In the genomic region with DNA sequence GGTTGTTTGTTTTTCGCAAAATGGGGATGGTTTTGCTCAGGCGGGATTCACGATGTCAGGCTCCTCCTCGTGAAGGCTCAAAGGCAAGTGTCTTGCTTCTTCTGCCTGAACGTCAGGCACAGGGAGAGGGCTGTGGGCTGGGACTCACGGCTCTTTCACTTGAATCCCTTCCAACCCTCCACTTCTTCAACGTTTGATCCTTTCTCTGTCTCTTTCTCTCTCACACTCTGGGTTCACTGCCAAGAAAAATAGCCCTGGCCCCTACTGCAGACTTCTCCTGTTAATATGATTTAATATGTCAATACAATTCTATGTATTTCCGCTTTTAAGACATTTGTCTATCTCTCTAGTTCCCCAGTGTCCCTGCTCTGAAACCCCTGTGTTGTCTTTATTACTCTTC, we compare ENCODE assay signal across 24 mouse cellular contexts. TPM values are rescaled to one million over a fixed set of nuclear protein-coding genes. Genes with fewer than 3 reads are reported as not detected.
A peak's percentile ranks its signal among the peaks of the same experiment; 100 is the strongest.
DNase-seq lines count a peak whose midpoint lies in the region; ATAC-seq and TF ChIP-seq lines count a peak whose summit lies in the region.
"Had no signal": no experiment of that assay in that cellular context is flagged by ENCODE, and none has a peak within 500 bp of the region (broad histone marks: within the 10 kb centered on the region; RNA-seq: fewer than 3 reads in every experiment).

No protein-coding gene starts in this region.

- intact Hi-C loops in heart, postnatal 10 days (cut with DNase I) = no loop called here

- ATAC-seq in embryonic facial prominence, embryonic 14.5 days (ENCODE audit: low read depth) = no peak
- ATAC-seq in heart, embryonic 14.5 days (ENCODE audit: insufficient number of reproducible peaks, insufficient read depth, low FRiP score, low read depth) = no peak
- ATAC-seq in kidney, embryonic 16.5 days (ENCODE audit: low FRiP score, low TSS enrichment) = no peak
- no peak for ATAC-seq in kidney, embryonic 14.5 days (ENCODE audit: low FRiP score, low TSS enrichment)
- ATAC-seq in lung, embryonic 14.5 days (ENCODE audit: insufficient read depth) = no peak
- ATAC-seq: CD4-positive, CD25-positive, alpha-beta regulatory T cell, adult 4 months; forebrain, embryonic 13.5 days; forebrain, postnatal 0 days; hindbrain, postnatal 0 days had no signal

- no peak overlapping the region for H3K4me2 ChIP-seq in embryonic facial prominence, embryonic 14.5 days (ENCODE audit: low read depth, low read length)
- 0 out of 2 replicates have a peak overlapping the region, but pooled peaks have one; percentile 7 for H3K4me2 ChIP-seq in heart, embryonic 14.5 days (ENCODE audit: low read length)
- H3K4me2 ChIP-seq in kidney, embryonic 16.5 days (replicated peaks; ENCODE audit: low read depth, low read length) = peak overlapping the region; percentile 31; the same call in 1 of the 2 replicates
- H3K4me2 ChIP-seq in kidney, embryonic 14.5 days (replicated peaks; ENCODE audit: low read depth, low read length) = no peak overlapping the region
- H3K4me2 ChIP-seq in lung, embryonic 14.5 days = no peak overlapping the region
- H3K4me2 ChIP-seq: embryonic facial prominence, embryonic 12.5 days; forebrain, embryonic 13.5 days; hindbrain, embryonic 13.5 days had no signal

- peak; percentile 44 for DNase-seq in embryonic facial prominence, embryonic 14.5 days (ENCODE audit: low spot score)
- DNase-seq in embryonic facial prominence, embryonic 10.5 days (ENCODE audit: low spot score) = no peak
- DNase-seq in heart, postnatal 10 days = no peak
- peak; percentile 55 for DNase-seq in lung, embryonic 14.5 days
- no peak for DNase-seq in lung, postnatal 10 days
- DNase-seq: adrenal gland, postnatal 10 days; B cell, adult 2 months; cerebellum, adult 11 months; cerebellum, adult 8-10 months; cerebellum, postnatal 14 days; embryo, embryonic 11 days; forebrain, postnatal 0 days; gastrocnemius, postnatal 36 days; heart, adult 11 months had no signal

- H3K36me3 ChIP-seq in embryonic facial prominence, embryonic 14.5 days (ENCODE audit: control insufficient read depth, insufficient read depth, low read length) = no peaks in the 10 kb centered on the region
- H3K36me3 ChIP-seq in embryonic facial prominence, embryonic 10.5 days (replicated peaks) = no peaks in the 10 kb centered on the region
- no peaks in the 10 kb centered on the region for H3K36me3 ChIP-seq in heart, embryonic 14.5 days (ENCODE audit: control insufficient read depth, insufficient read depth, low read length)
- H3K36me3 ChIP-seq in kidney, embryonic 16.5 days (ENCODE audit: insufficient read depth, low read length) = no peaks in the 10 kb centered on the region
- no peaks in the 10 kb centered on the region for H3K36me3 ChIP-seq in kidney, embryonic 14.5 days (ENCODE audit: control insufficient read depth, insufficient read depth, low read length)
- no peaks in the 10 kb centered on the region for H3K36me3 ChIP-seq in lung, embryonic 14.5 days (ENCODE audit: insufficient read depth)
- H3K36me3 ChIP-seq: embryonic facial prominence, embryonic 12.5 days; G1E; heart, embryonic 10.5 days; hindbrain, embryonic 13.5 days had no signal

- no peaks in the 10 kb centered on the region for H3K9me3 ChIP-seq in embryonic facial prominence, embryonic 14.5 days (ENCODE audit: control insufficient read depth, low read length)
- no peaks in the 10 kb centered on the region for H3K9me3 ChIP-seq in embryonic facial prominence, embryonic 10.5 days
- no peaks in the 10 kb centered on the region for H3K9me3 ChIP-seq in heart, embryonic 14.5 days (ENCODE audit: control insufficient read depth, low read length)
- H3K9me3 ChIP-seq in kidney, embryonic 16.5 days (ENCODE audit: low read length) = no peaks in the 10 kb centered on the region
- no peaks in the 10 kb centered on the region for H3K9me3 ChIP-seq in kidney, embryonic 14.5 days (ENCODE audit: control insufficient read depth, low read length)
- no peaks in the 10 kb centered on the region for H3K9me3 ChIP-seq in lung, embryonic 14.5 days (ENCODE audit: low read depth, low read length)
- H3K9me3 ChIP-seq: embryonic facial prominence, embryonic 12.5 days; forebrain, embryonic 13.5 days; G1E; heart, embryonic 10.5 days; hindbrain, embryonic 13.5 days had no signal

- H3K9ac ChIP-seq in embryonic facial prominence, embryonic 14.5 days (ENCODE audit: low read depth, low read length) = no peak overlapping the region
- no peak overlapping the region for H3K9ac ChIP-seq in heart, embryonic 14.5 days (ENCODE audit: low read length)
- H3K9ac ChIP-seq in kidney, embryonic 16.5 days (replicated peaks; ENCODE audit: low read length) = no peak overlapping the region
- no peak overlapping the region for H3K9ac ChIP-seq in kidney, embryonic 14.5 days (ENCODE audit: low read depth, low read length)
- no peak overlapping the region for H3K9ac ChIP-seq in lung, embryonic 14.5 days
- H3K9ac ChIP-seq: embryonic facial prominence, embryonic 12.5 days; forebrain, embryonic 13.5 days; forebrain, postnatal 0 days; hindbrain, embryonic 13.5 days had no signal

- peaks cover 9% of the 10 kb centered on the region; the same call in 1 of the 2 replicates for H3K4me1 ChIP-seq in embryonic facial prominence, embryonic 14.5 days (ENCODE audit: control insufficient read depth, insufficient read depth, low read length)
- no peaks in the 10 kb centered on the region for H3K4me1 ChIP-seq in embryonic facial prominence, embryonic 10.5 days
- H3K4me1 ChIP-seq in heart, embryonic 14.5 days (ENCODE audit: control insufficient read depth in 2 of 2, insufficient read depth in 2 of 2, low read length in 2 of 2) = peaks cover 10 to 18% of the 10 kb centered on the region in 2 experiments
- H3K4me1 ChIP-seq in kidney, embryonic 16.5 days (ENCODE audit: insufficient read depth, low read length) = no peaks in the 10 kb centered on the region
- no peaks in the 10 kb centered on the region for H3K4me1 ChIP-seq in kidney, embryonic 14.5 days (ENCODE audit: control insufficient read depth, insufficient read depth, low read length)
- no peaks in the 10 kb centered on the region for H3K4me1 ChIP-seq in lung, embryonic 14.5 days (ENCODE audit: insufficient read depth)
- H3K4me1 ChIP-seq: embryonic facial prominence, embryonic 12.5 days; forebrain, embryonic 13.5 days; hindbrain, embryonic 13.5 days had no signal

- H3K4me3 ChIP-seq in embryonic facial prominence, embryonic 14.5 days (ENCODE audit: low read depth, low read length) = no peak overlapping the region
- H3K4me3 ChIP-seq in embryonic facial prominence, embryonic 10.5 days = no peak overlapping the region
- H3K4me3 ChIP-seq in heart, embryonic 14.5 days (ENCODE audit: control insufficient read depth in 1 of 2, insufficient read depth in 1 of 2, low read depth in 1 of 2, low read length in 2 of 2) = no peak overlapping the region
- no peak overlapping the region for H3K4me3 ChIP-seq in kidney, embryonic 16.5 days (ENCODE audit: low read length)
- no peak overlapping the region for H3K4me3 ChIP-seq in kidney, embryonic 14.5 days (ENCODE audit: low read length)
- H3K4me3 ChIP-seq in lung, embryonic 14.5 days (ENCODE audit: low read depth, low read length) = no peak overlapping the region
- H3K4me3 ChIP-seq: embryonic facial prominence, embryonic 12.5 days; forebrain, embryonic 13.5 days; heart, embryonic 10.5 days; hindbrain, embryonic 13.5 days had no signal

- WGBS in embryonic facial prominence, embryonic 14.5 days = 57% methylated on average over 8 of the region's 8 CpGs
- 79% methylated on average over 8 of the region's 8 CpGs for WGBS in embryonic facial prominence, embryonic 10.5 days
- WGBS in heart, embryonic 14.5 days = 57% methylated on average over 8 of the region's 8 CpGs
- WGBS in kidney, embryonic 16.5 days = 41% methylated on average over 8 of the region's 8 CpGs
- WGBS in kidney, embryonic 14.5 days = 52% methylated on average over 8 of the region's 8 CpGs
- WGBS in lung, embryonic 14.5 days = 36% methylated on average over 8 of the region's 8 CpGs

- TF ChIP-seq CTCF in lung, embryonic 14.5 days (IDR thresholded peaks at IDR 0.05; ENCODE audit: low read depth) = no peak

- H3K27ac ChIP-seq in embryonic facial prominence, embryonic 14.5 days (replicated peaks; ENCODE audit: low read depth, low read length) = no peak overlapping the region
- no peak overlapping the region for H3K27ac ChIP-seq in embryonic facial prominence, embryonic 10.5 days (replicated peaks)
- H3K27ac ChIP-seq in heart, embryonic 14.5 days (replicated peaks in 1 of 2; ENCODE audit: control insufficient read depth in 1 of 2, insufficient read depth in 1 of 2, low read depth in 2 of 2, low read length in 2 of 2) = no peak overlapping the region
- H3K27ac ChIP-seq in kidney, embryonic 16.5 days (ENCODE audit: low read length) = no peak overlapping the region
- no peak overlapping the region for H3K27ac ChIP-seq in kidney, embryonic 14.5 days (ENCODE audit: low read depth, low read length)
- no peak overlapping the region for H3K27ac ChIP-seq in lung, embryonic 14.5 days (ENCODE audit: low read depth)
- H3K27ac ChIP-seq: embryonic facial prominence, embryonic 12.5 days; forebrain, embryonic 13.5 days; heart, embryonic 10.5 days; hindbrain, embryonic 13.5 days; hindbrain, postnatal 0 days had no signal

- no peaks in the 10 kb centered on the region for H3K27me3 ChIP-seq in embryonic facial prominence, embryonic 14.5 days (replicated peaks; ENCODE audit: control insufficient read depth, insufficient read depth, low read length)
- no peaks in the 10 kb centered on the region for H3K27me3 ChIP-seq in embryonic facial prominence, embryonic 10.5 days (replicated peaks; ENCODE audit: low read depth, poor library complexity, severe bottlenecking)
- H3K27me3 ChIP-seq in heart, embryonic 14.5 days (ENCODE audit: control insufficient read depth, insufficient read depth, low read length) = no peaks in the 10 kb centered on the region
- H3K27me3 ChIP-seq in kidney, embryonic 16.5 days (ENCODE audit: insufficient read depth, low read length) = no peaks in the 10 kb centered on the region
- no peaks in the 10 kb centered on the region for H3K27me3 ChIP-seq in kidney, embryonic 14.5 days (ENCODE audit: control insufficient read depth, insufficient read depth, low read length)
- no peaks in the 10 kb centered on the region for H3K27me3 ChIP-seq in lung, embryonic 14.5 days (ENCODE audit: insufficient read depth, low read length)
- H3K27me3 ChIP-seq: embryonic facial prominence, embryonic 12.5 days; forebrain, embryonic 13.5 days; hindbrain, embryonic 13.5 days had no signal

RNA-seq across cellular contexts. Expression of a gene that starts 32.4 kb away (rescaled TPM):
- 13.1 and 14.7 TPM in 2 replicates for polyA plus RNA-seq in embryonic facial prominence, embryonic 14.5 days (2014; fragmentation: Nextera tagmentation; extraction: Ambion mirVana)
- 7.3 and 7.6 TPM in 2 replicates for polyA plus RNA-seq in embryonic facial prominence, embryonic 10.5 days (2016; fragmentation: Nextera tagmentation; extraction: Ambion mirVana)
- 15.3 and 16.0 TPM in 2 replicates for polyA plus RNA-seq in heart, embryonic 14.5 days (2014; fragmentation: Nextera tagmentation; extraction: Ambion mirVana)
- total RNA-seq in heart, postnatal 10 days (2021) = 100 to 1,000 TPM; 114 to 116 TPM
- polyA plus RNA-seq in kidney, embryonic 16.5 days (2015; fragmentation: Nextera tagmentation; extraction: Ambion mirVana) = 7.6 and 8.4 TPM in 2 replicates
- polyA plus RNA-seq in kidney, embryonic 14.5 days (2014; fragmentation: Nextera tagmentation; extraction: Ambion mirVana) = 11.2 and 12.3 TPM in 2 replicates
- 10.9 TPM in 2 replicates for polyA plus RNA-seq in lung, embryonic 14.5 days (2014; fragmentation: Nextera tagmentation; extraction: Ambion mirVana)

Comparison
In these comparisons a context has a peak if more than half of its experiments do, and no peak if none do; other contexts are left out.
1. DNase-seq: peak in embryonic facial prominence, embryonic 14.5 days (single experiment) and lung, embryonic 14.5 days (single experiment); none in embryonic facial prominence, embryonic 10.5 days (single experiment), heart, postnatal 10 days (0 of 2) and lung, postnatal 10 days (single experiment).
2. H3K4me2 ChIP-seq: peak in heart, embryonic 14.5 days (single experiment) and kidney, embryonic 16.5 days (single experiment); none in embryonic facial prominence, embryonic 14.5 days (single experiment), kidney, embryonic 14.5 days (single experiment) and lung, embryonic 14.5 days (single experiment).